Mouse (Mus musculus) kidney, embryonic 14.5 days (tissue): ENCODE results near the gene Col4a5. TPM values are rescaled to one million over a fixed set of nuclear protein-coding genes. Genes with fewer than 3 reads are reported as not detected.

Source experiments
- ATAC-seq: fragments of 200-750 bp; cut with Nextera tagmentation; 2 replicates; pipeline ENCODE4 v1.8.0; 2017; ENCODE audit warnings: moderate number of reproducible peaks, mild to moderate bottlenecking, moderate TSS enrichment, moderate library complexity; ENCODE audit not compliant: low FRiP score, low TSS enrichment
- H3K27ac ChIP-seq: fragments of 300-500 bp; sonication (generic); 2 replicates; pipeline ENCODE4 v1.5.1; 2014; ENCODE audit warnings: low read depth, mild to moderate bottlenecking, low read length, moderate library complexity, mixed read lengths
- H3K27me3 ChIP-seq: fragments of 300-500 bp; sonication (generic); 2 replicates; pipeline ENCODE4 v1.6.1; 2014; ENCODE audit warnings: mild to moderate bottlenecking, low read length; ENCODE audit not compliant: control insufficient read depth, insufficient read depth
- H3K36me3 ChIP-seq: fragments of 300-500 bp; sonication (generic); 2 replicates; pipeline ENCODE4 v1.6.1; 2014; ENCODE audit warnings: low read length, mixed read lengths; ENCODE audit not compliant: control insufficient read depth, insufficient read depth
- H3K4me1 ChIP-seq: fragments of 300-500 bp; sonication (generic); 2 replicates; pipeline ENCODE4 v1.6.1; 2014; ENCODE audit warnings: low read length, mixed read lengths; ENCODE audit not compliant: control insufficient read depth, insufficient read depth
- H3K4me2 ChIP-seq: fragments of 300-500 bp; sonication (generic); replicated peaks from 2 replicates; pipeline ENCODE4 v1.6.1; 2014; ENCODE audit warnings: low read depth, mild to moderate bottlenecking, low read length
- H3K4me3 ChIP-seq: fragments of 300-500 bp; sonication (generic); 2 replicates; pipeline ENCODE4 v1.5.1; 2014; ENCODE audit warnings: mild to moderate bottlenecking, low read length
- H3K9ac ChIP-seq: fragments of 300-500 bp; sonication (generic); 2 replicates; pipeline ENCODE4 v1.6.1; 2014; ENCODE audit warnings: low read depth, mild to moderate bottlenecking, low read length, moderate library complexity
- H3K9me3 ChIP-seq: fragments of 300-500 bp; sonication (generic); 2 replicates; pipeline ENCODE4 v1.6.1; 2016; ENCODE audit warnings: low read length; ENCODE audit not compliant: control insufficient read depth
- WGBS: fragments of 180-500 bp; shearing (Covaris S2); extraction: QIAGEN DNeasy Blood & Tissue Kit; methylation state at CpG from one replicate; pipeline ENCODE4 v1.1.7; 2014; 5-methylcytosine and 5-hydroxymethylcytosine counted together
- polyA plus RNA-seq: library from polyadenylated mRNA; unstranded; fragments of >200 nt; fragmentation: Nextera tagmentation; extraction: Ambion mirVana; gene quantifications from 2 replicates; pipeline ENCODE4 v1.2.1, GENCODE M21; 2014

Col4a5 gene
- 16.3 and 21.0 TPM in 2 replicates for polyA plus RNA-seq

DNA sequence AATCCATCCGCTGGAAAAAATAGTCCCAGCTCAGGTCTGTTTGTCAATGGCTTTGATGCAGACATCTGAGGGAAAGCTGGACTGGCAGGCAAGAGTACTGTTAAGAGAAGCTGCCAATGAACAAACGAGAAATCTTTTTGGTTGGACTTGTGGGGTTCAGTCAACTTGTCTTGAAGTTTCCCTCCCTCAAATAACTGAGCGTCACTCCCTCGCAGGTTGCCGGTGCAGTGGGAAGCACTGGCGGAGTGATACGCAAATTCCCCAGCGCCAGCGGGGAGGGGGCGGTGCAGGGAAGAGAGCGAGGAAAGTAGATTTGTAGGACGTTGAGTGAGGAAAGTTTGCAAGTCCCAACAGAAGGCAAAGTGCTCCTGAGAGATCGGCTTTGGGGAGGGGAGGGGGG is at the start of gene Col4a5:
Gene Col4a5, plus strand, starts transcription at position 276 of the 400 bp plus-strand sequence.
- peak within 1 kb of the TSS; percentile 52 for H3K4me2 ChIP-seq
- H3K4me3 ChIP-seq: peak within 1 kb of the TSS; percentile 50
- no peaks in the 10 kb centered on the region; the same call in 1 of the 2 replicates for H3K27me3 ChIP-seq
- no peaks in the 10 kb centered on the region for H3K36me3 ChIP-seq
- ATAC-seq: peak; percentile 94
- no peaks in the 10 kb centered on the region for H3K4me1 ChIP-seq
- peak within 1 kb of the TSS; percentile 51; the same call in 1 of the 2 replicates for H3K9ac ChIP-seq
- WGBS: 23% methylated on average over 13 of the region's 13 CpGs
- peak within 1 kb of the TSS; percentile 55; the same call in 1 of the 2 replicates for H3K27ac ChIP-seq
- H3K9me3 ChIP-seq: no peaks in the 10 kb centered on the region

DNA sequence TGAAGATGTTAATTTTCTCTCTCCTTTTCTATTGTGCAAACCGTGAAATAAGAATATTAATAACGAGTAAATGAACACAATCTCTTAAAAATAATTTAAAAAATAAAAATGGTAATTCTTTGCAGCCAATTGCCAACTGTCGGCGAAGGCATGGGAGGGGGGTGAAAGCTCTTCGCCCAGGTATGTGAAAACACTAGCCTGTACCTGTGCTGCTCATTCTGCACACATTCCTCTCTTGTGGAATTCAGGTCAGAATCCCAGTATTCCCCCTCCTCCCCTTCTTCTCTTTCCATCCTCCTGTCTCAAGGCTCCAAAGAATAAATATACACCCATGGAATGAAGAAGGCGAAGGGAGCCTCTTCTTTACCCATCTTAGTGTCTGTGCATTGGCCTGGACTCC is 38.4 kb upstream of the Col4a5 start:
- ATAC-seq: no peak
- WGBS: 92% methylated on average over 6 of the region's 6 CpGs
- no peaks in the 10 kb centered on the region for H3K27me3 ChIP-seq
- H3K4me1 ChIP-seq: no peaks in the 10 kb centered on the region
- H3K9ac ChIP-seq: no peak overlapping the region
- no peak overlapping the region for H3K4me3 ChIP-seq
- H3K4me2 ChIP-seq: no peak overlapping the region
- H3K27ac ChIP-seq: no peak overlapping the region
- H3K9me3 ChIP-seq: no peaks in the 10 kb centered on the region
- H3K36me3 ChIP-seq: no peaks in the 10 kb centered on the region

DNA sequence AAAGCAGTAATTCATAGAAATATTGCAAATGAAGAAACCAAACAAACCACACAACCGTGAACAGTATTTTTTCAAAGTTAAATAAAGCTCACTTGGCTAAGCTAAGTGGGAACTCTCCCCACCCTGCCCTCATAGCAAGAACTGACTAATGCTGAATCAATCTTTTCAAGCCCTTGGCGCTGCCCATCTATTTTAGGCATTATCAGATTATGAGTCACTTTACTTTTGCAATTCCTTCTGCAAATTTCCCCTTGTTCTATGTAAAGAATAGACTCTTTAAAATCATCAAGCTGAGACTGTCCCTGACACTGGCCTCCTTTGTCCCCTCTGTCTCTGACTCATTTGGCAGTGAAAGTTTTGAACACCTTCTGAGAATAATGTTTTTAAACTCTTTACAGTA is 35.8 kb upstream of the Col4a5 start:
- no peak for ATAC-seq
- Histone ChIP-seq H3K36me3 (no peaks in the 10 kb centered on the region), H3K4me1 (no peaks in the 10 kb centered on the region), H3K4me3 (no peak overlapping the region), H3K27me3 (no peaks in the 10 kb centered on the region), H3K4me2 (no peak overlapping the region), H3K9me3 (no peaks in the 10 kb centered on the region), H3K27ac (no peak overlapping the region), H3K9ac (no peak overlapping the region)
- 82% methylated on average over 2 of the region's 2 CpGs for WGBS

DNA sequence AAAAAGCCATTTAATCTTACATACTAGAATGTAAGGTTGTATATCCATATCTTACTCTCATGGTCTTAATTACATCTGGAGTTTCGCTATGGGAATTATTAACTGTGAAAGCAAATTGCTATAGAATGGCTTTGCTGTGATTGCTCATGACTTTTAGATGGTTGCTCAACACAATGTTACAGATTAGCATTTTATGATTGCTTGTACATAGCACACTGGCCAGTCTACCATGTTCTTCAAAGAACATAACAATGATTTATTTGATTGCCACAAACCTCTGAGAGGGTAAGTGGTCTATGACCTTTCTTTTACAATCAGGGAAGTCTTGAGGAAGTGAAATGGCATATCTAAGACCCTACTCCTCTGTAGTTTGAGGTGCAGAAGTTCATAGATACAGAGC is 27.2 kb upstream of the Col4a5 start:
- H3K4me3 ChIP-seq: no peak overlapping the region
- no peak for ATAC-seq
- H3K9me3 ChIP-seq: no peaks in the 10 kb centered on the region
- 73% methylated on average over 1 of the region's 1 CpGs for WGBS
- no peak overlapping the region for H3K27ac ChIP-seq
- no peaks in the 10 kb centered on the region for H3K27me3 ChIP-seq
- no peaks in the 10 kb centered on the region for H3K4me1 ChIP-seq
- no peak overlapping the region for H3K4me2 ChIP-seq
- H3K9ac ChIP-seq: no peak overlapping the region
- H3K36me3 ChIP-seq: no peaks in the 10 kb centered on the region

DNA sequence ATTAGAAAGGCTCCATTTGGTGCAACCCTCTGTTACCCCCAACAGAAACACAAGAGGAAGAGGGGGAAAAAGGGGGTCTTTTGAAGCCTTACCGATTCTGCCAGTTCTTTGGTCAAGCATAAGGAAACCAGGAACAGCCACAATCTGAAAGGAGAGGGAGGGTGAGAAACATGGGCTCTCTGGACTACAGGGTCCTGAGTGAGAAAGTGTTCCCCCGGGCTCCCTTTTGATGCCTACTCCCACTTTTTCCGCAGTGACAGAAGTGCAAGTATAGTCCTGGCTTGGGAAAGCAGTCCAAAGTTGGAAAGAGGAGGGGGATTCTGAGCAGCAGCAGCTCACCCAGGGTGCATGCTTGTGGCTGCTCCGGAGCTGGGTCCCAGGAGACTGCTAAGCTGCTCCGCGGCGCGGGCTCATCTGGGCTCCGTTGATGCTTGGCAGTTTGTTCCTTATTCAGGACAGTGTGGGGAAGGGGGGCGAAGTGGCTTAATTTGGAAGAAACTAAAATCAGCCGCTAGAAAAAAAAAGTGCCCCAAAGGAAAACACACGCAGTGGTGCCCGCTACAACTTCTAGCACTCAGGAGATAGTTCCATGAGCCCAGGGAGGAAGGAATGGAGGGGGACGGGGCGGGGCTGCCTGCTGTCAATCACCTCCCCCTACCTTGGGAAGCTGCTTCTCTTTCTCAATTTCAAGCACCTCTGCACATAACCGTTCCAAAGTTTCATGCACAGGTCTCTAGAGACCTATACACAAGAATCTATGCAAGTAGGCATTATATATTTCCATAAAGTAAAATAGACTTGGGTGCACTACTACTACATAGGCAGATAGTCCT is 1.5 kb upstream of the Col4a5 start, which contains the start of gene Col4a6:
Gene Col4a6, minus strand, starts transcription at position 607 of the 833 bp plus-strand sequence.
- peak within 1 kb of the TSS; percentile 28; the same call in 1 of the 2 replicates for H3K9ac ChIP-seq
- H3K36me3 ChIP-seq: no peaks in the 10 kb centered on the region
- H3K4me2 ChIP-seq: peak within 1 kb of the TSS; percentile 52
- no peaks in the 10 kb centered on the region for H3K4me1 ChIP-seq
- peak; percentile 41; the same call in 1 of the 2 replicates for ATAC-seq
- H3K4me3 ChIP-seq: peak within 1 kb of the TSS; percentile 33
- H3K27ac ChIP-seq: no peak within 1 kb of the TSS
- WGBS: 19% methylated on average over 16 of the region's 16 CpGs
- H3K27me3 ChIP-seq: no peaks in the 10 kb centered on the region; the same call in 1 of the 2 replicates
- no peaks in the 10 kb centered on the region for H3K9me3 ChIP-seq

DNA sequence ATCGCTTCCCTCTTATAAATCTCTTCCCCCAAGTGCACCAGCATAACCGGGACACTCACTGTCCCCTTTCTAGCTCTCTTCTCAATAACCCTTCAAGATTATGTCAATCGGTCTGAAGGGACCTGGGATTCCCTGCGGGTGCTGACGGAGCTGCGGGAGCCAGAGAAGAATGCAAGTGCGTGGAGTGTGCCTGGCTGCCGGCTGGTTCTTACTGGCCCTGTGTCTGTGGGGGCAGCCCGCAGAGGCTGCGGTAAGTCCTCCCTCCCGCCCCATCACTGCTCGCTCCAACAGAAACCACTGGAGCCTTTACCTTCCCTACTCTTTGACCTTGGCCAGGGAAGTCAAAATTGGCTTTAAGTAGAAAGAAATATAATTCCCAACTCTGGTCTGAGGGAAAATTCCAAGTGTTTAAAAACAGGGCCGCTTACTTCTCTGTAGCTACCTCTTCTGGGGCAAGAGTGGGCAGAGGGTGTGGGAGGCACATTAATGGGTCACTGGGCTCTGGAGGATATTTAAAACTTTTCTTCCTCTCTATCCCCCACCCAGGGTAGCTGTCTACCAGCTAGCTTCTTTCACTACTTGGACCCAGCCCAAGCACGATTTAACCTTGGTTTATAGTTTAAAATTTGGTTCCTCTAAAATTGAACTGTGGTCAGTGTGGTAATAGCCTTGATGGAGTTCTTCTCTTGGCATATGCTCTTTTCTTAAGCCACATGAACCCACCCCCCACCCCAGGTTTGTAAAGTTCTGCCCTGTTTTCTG is 562 bp downstream of the Col4a5 start:
- Histone ChIP-seq H3K4me3 (peak overlapping the region; percentile 50), H3K4me2 (peak overlapping the region; percentile 52), H3K36me3 (no peaks in the 10 kb centered on the region), H3K9me3 (no peaks in the 10 kb centered on the region), H3K4me1 (no peaks in the 10 kb centered on the region), H3K27ac (peak overlapping the region; percentile 55; the same call in 1 of the 2 replicates), H3K27me3 (no peaks in the 10 kb centered on the region; the same call in 1 of the 2 replicates), H3K9ac (peak overlapping the region; percentile 51; the same call in 1 of the 2 replicates)
- WGBS: 22% methylated on average over 14 of the region's 14 CpGs
- ATAC-seq: peak; percentile 77

DNA sequence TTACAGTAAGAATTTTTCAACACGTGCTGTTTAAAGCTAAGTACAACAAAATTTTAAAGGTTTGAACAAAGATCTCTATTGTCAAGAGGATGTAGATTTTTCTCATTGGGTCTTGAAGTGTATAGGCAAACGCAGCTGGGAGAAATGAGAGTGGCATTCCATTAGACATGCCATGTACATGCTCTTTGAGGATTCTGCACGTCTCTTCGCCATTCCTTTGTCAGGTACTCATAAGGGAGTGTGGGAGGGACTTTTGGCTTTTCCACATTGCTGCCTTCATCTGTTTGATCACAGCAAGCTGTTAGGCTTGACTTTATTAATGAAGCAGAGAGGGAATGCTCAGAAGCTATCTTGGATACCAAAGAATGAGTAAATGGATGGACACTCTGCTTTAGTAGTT is 19.4 kb downstream of the Col4a5 start:
- 79% methylated on average over 4 of the region's 4 CpGs for WGBS
- Histone ChIP-seq H3K4me3 (no peak overlapping the region), H3K27me3 (no peaks in the 10 kb centered on the region), H3K36me3 (no peaks in the 10 kb centered on the region), H3K9me3 (no peaks in the 10 kb centered on the region), H3K27ac (no peak overlapping the region), H3K4me2 (no peak overlapping the region), H3K9ac (no peak overlapping the region), H3K4me1 (no peaks in the 10 kb centered on the region)
- no peak for ATAC-seq

DNA sequence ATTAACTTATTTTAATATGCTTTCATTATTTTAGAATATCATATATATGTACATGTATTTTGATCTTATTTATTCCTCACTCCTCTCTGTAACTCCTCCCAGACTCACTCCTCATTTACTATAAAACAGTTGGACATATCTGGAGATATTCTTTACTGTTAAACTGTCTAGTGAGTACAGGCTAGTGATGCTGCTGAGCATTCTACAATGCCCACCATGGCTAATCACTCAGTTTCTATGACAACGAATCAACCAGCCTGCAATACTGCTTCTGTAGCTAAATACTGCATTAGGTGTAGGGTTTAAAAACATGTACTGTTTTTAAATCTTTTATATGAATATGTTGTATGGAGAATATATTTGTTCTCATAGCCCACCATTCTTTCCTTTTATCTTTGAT is 27.9 kb downstream of the Col4a5 start:
- Histone ChIP-seq H3K9ac (no peak overlapping the region), H3K27me3 (no peaks in the 10 kb centered on the region; the same call in 1 of the 2 replicates)

More for the DNA sequence above, 27.9 kb downstream of the Col4a5 start:
- H3K4me2 ChIP-seq: no peak overlapping the region
- no peaks in the 10 kb centered on the region for H3K36me3 ChIP-seq
- no peaks in the 10 kb centered on the region for H3K9me3 ChIP-seq
- H3K27ac ChIP-seq: no peak overlapping the region
- WGBS: 89% methylated on average over 1 of the region's 1 CpGs
- no peaks in the 10 kb centered on the region for H3K4me1 ChIP-seq
- no peak for ATAC-seq
- H3K4me3 ChIP-seq: no peak overlapping the region
